Mouse (Mus musculus): ENCODE measurements at regions not wholly inside any gene's neighbourhood (a gene's known extent, or its start where the extent isn't known, plus 50 kb on each side); places are given as distances from the start of the nearest gene placed in this dataset.
"Not testable (repeated sequence)": the region's sequence is repeated elsewhere in the genome, so short reads cannot be mapped to it uniquely, and the experiment has no call there.

DNA sequence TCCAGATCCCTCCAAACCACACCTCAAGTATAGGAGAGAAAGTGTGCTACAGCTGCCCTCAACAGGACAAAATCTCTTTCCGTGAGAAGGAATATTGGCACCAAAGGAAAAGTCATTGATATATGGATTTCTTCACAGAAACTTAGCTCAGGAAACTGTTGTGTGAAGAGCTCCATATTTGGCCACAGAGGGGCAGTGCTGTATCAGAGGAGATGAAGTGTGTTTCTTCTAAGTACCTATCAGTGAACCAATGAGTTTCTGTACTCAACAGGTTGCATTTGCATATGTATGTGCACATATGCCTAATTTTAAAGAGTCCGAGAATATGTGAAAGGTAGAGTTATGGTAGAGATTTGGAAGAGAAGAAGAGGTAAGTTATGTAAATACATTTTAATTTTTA lies 580.4 kb upstream of the Olfr1507 start:
- DNase-seq, result not testable (repeated sequence)

DNA sequence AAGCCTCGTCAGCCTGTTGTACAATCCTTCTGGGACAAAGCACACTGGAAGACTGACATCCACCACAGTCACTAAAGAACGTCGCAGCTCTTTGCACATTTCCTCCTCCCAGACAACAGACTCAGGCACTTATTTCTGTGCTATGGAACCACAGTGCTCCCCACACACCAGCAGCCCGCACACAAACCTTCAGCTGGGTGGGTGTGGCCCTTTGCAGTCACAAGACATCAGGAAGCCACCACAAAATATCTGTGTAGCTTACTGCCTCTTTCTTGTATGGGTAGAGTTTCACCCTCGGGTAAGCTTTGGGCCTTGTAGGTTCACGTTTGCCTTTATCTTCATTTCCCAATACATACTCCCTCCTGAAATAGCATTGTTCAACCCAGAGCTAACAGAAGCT lies 577.6 kb upstream of the Olfr1507 start:
- DNase-seq, result not testable (repeated sequence)

DNA sequence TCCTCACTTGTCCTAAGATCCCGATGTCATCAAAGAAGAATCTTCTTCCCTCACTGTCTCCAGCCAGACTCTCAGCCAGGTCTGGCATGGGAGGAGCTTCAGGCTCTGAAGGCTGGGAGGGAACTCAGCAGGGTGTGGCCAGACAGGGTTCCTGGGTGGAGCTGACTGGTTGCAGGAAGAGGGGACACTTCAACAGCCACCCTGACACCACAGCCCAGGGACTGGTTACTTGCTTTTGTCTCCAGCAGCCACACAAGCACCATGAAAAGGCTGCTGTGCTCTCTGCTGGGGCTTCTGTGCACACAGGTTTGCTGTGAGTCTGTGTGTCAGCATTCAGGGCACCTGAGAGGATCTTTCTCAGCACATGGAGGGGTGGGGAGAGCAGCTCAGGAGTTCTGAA lies 577.0 kb upstream of the Olfr1507 start:
- DNase-seq, result not testable (repeated sequence)

DNA sequence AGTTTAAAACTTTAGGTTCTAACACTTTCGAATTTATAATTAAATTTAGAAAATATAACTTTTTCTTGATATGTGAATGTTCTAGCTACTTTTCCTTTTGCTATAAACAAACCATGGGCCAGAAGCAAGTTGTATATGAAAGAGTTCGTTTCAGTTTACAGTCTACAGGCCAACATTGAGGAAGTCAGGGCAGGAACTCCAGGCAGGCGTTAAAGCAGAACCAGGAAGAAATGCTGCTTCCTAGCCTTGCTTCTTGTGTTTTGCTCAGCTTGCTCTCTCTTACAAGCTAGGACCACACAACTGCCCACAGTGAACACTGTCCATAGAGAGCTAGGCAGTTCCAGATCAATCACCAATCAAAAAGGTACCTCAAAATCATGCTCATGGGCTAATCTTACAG lies 558.9 kb upstream of the Olfr1507 start:
- not testable (repeated sequence) for DNase-seq

DNA sequence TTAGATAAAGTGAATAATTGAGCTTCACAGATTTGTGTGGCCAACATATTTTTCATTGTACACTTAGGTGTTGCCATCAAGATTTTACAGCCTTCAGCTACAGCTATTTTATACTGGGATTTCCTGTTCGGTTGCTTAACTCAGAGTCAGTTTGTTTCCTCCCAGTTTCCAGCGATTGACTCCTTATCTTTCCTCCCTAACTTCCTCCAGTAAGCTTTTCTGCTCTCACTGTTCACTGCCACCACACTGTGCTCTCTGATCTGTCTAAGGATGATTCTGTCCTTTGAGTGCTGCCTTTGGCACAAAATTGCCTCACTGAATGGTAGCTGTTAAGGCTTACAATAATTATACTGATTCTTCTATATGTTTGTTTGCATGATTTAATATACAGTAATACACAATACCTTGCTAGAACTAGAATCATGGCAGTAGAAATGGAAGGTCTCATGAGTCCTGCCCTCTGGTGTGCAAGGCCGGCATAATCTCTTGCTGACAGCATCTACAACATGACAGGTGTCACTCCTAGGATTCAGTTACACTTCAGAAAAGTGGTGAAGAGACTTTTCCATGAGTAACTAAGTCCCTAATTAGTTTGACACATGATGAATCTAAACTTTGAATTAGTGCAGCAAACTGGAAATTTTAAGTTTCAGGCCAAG lies 558.0 kb upstream of the Olfr1507 start:
- not testable (repeated sequence) for DNase-seq

DNA sequence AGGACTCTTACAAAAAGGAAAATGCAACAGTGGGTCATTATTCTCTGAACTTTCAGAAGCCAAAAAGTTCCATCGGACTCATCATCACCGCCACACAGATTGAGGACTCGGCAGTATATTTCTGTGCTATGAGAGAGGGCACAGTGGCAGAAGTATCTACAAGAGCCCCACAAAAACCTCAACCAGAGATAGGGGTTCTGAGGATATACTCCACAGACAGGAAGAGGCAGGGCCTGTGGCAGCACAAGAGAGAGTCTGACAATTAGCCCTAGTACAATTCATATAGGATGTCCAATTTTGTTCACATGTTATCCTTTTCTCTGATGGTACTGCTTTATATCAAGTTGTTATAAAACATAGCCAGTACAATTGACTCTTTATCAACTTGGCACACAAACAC lies 552.1 kb upstream of the Olfr1507 start:
- DNase-seq, result not testable (repeated sequence)

DNA sequence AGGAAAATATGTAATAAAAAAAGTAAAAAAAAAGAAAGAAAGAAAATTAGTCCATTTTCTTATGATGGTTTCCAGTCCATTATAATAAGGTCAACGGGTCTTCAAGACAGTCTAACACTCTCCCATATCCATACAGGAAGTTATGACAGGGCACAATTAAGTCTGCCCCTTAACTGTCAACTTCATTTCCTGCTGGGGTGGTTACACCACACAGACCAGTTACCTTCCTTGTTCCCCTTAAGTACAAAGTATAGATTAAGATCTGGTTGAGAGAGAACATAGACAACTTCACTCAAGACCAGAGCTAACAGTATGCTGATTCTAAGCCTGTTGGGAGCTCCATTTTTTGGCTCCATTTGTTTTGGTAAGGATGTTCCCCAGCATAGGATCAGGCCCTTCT lies 551.4 kb upstream of the Olfr1507 start:
- DNase-seq, result not testable (repeated sequence)

DNA sequence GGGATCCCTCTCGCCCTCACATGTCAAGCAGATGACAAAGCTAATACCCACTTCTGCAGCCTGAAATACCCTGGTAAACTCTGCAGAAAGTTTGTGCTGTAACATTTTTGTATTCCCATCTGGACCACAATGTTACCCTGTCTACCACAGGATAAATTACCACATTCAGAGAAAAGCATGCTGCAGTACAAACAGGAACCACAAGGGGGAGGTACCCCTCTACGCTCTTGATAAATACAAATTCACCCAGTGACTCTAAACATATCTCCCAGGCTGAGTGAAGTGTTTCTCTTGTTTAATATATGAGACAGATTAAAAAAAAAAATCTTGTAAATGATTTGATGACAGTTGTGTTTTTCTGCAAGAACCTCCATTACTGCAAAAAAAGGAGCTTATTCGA lies 549.8 kb upstream of the Olfr1507 start:
- not testable (repeated sequence) for DNase-seq

DNA sequence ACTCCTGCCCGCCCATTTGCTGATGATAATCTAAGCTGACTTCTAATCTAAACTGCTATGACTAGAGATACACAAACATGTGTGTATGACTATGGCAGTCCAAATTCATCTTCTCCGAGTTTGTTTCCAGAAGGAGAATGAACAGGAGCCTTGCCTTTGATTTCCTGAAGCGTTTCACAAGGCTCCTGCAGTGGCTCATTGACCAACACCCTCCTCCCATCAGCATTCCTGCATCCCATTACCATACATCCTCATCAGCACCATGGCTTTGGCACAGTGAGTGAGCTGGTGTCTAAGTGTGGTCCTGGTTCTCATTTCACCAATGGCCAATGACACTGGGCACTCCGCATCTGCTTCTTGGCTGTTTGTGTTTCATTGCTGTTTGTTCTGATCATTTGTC lies 548.6 kb upstream of the Olfr1507 start:
- not testable (repeated sequence) for DNase-seq

DNA sequence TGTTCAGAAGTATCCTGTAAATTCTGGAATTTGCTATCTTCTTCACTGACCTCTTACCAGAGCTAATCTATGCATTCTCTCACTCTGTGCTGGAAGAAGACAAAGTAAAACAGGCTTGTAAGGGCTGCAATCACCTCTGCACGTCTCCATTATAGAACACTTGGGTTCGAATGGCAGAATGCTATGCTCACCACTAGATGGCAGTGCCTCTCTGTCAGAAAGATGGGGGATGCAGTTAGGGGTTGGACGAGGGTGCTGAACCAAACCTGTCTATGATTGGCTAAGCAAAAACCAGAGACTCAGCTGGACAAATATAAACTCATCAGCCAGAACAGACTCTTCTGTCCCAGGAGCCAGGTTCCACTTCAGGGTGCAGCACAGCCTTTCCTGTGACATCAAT lies 546.5 kb upstream of the Olfr1507 start:
- not testable (repeated sequence) for DNase-seq

DNA sequence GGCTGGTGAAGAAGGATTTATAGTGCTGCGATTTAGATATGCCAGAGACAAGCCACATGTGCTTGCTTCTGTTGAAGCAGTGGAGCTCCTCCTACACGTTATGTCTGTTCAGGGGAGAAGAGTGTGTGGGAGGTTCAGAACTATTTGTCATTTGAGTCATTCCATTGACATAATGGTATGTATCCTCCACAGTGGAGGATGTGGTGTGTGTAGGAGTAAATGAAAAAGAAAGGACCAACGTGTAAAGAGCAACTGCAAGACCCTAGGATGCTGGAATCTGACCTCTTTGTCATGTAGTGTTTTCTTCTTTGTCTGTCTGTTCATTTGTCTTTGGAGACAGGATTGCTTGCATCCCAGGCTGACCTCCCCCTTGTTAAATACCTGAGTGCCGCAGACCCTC lies 543.9 kb upstream of the Olfr1507 start:
- not testable (repeated sequence) for DNase-seq

DNA sequence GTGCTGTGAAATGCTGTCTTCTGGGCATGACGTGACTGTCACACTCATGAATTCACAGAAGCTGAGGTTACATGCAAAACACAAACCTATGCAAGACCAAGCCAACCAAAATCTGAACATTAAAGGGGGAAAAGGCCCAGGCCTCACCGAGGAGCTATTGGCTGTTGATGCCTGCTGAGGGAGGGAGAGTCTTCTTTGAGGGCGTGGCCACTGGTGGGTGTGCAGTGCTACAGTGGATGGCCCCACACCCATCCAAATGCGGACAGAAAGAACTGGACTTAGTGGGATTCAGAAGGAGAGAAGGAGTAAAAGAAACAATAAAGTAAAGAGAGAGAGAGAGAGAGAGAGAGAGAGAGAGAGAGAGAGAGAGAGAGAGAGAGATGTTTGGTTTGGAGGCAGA lies 539.4 kb upstream of the Olfr1507 start:
- DNase-seq, result not testable (repeated sequence)

DNA sequence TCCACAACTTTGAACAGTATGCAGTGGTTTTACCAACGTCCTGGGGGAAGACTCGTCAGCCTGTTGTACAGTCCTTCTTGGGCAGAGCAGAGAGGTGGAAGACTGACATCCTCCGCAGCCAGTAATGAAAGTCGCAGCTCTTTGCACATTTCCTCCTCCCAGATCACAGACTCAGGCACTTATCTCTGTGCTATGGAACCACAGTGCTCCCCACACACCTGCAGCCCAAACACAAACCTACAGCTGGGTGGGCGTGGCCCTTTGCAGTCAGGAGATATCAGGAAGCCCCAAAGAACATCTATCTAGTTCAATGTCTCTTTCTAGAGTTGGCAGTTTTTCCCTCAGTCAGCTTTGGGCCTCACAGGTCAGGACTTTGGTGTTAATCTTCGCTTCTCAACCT lies 537.7 kb upstream of the Olfr1507 start:
- not testable (repeated sequence) for DNase-seq

DNA sequence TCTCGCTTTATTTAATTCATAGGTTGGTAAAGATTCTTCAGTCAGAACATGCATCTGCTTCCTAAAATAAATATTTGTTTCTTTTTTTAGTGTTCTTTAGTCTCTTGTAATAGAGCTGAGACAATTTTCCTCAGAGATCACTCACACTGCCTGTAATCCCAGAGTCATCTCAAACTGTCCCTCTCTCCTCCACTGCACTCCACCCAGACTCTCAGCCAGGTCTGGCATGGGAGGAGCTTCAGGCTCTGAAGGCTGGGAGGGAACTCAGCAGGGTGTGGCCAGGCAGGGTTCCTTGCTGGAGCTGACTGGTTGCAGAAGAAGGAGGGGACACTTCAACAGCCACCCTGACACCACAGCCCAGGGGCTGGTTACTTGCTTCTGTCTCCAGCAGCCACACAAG lies 536.9 kb upstream of the Olfr1507 start:
- not testable (repeated sequence) for DNase-seq

DNA sequence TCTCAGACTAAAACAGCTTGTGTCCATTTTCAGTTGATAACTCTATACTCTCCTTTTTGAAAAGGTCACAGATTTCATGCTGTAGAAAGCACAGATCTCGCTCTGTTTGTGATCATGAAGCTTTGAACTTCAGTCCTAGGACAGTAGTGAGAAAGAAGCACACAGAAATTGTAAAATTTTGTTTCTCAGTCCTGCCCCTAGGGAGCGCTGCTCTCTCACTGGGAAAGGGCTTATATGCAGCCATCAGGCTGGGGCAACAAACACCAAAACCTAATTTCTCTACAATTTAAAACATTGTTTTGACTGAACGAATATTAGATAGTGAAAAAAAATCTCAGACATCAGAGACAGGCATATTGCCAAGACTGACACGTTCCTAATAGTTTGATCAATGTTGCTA lies 534.7 kb upstream of the Olfr1507 start:
- not testable (repeated sequence) for DNase-seq

DNA sequence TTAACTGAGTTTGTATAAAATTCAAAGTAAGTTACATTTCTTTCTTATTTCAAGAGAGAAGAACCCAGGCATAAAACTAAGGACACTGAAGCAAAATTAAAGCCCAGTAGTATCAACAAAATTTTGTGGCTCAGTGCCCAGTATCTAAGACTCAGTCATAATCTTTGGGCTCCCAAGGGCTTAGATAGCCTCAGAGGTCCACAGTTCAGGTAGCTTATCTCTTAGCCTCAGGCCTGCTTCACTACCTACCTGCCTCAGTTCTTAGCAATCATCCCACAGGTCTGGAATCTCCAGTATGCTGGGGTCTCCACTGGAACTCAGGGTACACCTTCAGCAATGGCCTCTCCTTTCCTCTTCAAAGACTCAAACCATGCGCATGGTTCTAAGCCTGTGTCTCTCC lies 531.4 kb upstream of the Olfr1507 start:
- DNase-seq, result not testable (repeated sequence)

DNA sequence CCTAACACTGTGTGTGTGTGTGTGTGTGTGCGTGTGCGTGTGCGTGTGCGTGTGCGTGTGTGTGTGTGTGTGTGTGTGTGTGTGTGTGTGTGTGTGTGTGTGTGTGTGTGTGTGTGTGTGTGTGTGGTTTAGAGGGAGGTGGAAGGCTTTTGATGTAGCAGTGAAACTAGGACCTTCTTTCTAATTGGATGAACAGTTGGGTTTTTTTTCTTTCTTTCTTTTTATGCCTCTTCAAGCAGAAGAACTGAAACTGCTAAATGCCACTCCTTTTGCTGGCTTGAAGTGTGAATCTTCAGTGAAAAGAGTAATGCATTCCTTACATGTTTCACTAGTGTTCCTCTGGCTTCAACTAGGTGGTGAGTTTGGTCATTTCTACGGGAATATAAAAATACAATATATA lies 524.6 kb upstream of the Olfr1507 start:
- not testable (repeated sequence) for DNase-seq

DNA sequence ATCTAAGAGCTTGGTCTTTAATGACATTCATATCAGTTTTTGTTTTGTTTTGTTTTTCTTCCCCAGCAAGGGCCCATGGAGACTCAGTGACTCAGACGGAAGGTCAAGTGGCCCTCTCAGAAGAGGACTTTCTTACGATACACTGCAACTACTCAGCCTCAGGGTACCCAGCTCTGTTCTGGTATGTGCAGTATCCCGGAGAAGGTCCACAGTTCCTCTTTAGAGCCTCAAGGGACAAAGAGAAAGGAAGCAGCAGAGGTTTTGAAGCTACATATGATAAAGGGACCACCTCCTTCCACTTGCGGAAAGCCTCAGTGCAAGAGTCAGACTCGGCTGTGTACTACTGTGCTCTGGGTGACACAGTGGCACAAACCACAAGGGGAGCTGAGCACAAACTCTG lies 512.2 kb upstream of the Olfr1507 start:
- DNase-seq, result not testable (repeated sequence)

DNA sequence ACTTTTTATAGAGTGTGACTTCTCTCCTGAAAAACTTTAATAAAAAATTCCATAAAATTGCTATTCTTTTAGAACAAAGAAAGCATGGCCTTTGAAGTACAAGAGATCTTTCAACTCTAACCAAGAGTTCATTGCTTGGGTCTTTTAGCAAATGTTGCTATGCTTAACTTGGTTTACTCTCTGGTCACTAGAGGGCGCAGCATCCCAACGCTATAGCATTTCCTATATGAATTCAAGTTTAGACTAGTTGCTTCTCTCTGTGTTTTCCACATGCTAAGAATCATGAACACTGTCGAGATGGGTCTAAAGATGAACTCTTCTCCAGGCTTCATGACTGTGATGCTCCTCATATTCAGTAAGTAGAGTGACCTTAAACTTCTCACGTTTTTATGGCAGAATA lies 511.8 kb upstream of the Olfr1507 start:
- not testable (repeated sequence) for DNase-seq

DNA sequence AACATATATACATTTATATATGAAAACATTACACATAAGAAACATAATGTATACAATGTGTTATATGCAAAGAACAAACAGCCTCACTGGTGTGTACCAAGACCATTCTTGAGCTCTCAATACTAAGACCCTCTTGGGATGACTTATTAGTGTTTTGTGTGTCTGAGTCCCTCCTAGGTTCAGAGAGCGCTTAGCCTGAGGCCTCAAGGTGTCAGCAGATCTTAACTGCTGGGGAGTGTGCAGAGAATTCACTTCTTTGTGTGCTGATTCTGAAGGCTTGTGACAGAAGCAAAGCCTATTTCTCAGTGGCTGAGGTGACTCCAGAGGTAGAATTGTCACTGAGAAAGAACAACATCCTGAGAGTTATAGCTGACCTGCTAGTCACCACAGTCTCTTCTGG lies 505.7 kb upstream of the Olfr1507 start:
- DNase-seq, result not testable (repeated sequence)

DNA sequence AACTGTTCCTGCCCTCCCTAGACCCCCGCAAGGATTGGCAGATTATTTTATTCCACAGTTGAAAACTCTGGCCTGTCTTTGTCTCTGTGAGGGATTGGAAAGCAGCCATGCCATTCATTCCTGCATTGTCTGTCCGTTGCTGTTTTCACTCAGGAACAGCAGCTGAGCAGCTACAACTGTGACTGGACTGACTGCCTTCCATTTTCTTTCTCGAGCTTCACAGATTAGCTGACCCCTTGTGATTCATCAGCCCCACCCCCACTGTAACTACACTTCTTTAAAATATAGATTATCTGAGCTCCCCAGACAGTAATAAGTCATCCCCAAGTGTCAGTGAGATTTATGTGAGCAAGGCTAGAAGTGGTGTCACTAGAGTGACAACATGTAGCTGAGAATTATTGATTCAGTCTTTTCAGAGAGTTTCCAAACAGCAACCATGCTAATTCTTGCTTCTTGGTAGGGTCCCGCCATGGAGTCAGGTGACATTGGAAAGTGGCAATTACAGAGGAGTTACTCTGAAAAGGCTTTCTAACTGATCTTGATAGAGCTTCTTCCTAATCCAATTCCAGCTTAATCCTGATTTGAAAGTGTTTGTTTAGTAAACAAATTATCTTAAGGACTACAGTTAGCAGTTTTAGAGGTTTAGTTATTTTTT lies 496.7 kb upstream of the Olfr1507 start:
- DNase-seq, result not testable (repeated sequence)

DNA sequence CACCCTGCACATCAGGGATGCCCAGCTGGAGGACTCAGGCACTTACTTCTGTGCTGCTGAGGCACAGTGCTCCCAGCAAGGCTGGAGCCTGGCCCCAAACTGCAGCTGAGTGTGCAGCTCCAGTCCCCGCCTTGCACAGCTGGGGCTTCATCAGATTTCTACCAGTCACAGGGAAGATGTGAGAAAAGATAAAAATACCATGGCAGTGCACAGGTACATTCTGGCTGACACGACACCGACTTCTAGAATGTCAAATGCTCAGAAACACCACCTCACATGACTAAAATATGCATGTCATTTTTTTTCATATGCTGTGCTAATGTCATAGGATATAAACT lies 495.7 kb upstream of the Olfr1507 start:
- DNase-seq, result not testable (repeated sequence)

DNA sequence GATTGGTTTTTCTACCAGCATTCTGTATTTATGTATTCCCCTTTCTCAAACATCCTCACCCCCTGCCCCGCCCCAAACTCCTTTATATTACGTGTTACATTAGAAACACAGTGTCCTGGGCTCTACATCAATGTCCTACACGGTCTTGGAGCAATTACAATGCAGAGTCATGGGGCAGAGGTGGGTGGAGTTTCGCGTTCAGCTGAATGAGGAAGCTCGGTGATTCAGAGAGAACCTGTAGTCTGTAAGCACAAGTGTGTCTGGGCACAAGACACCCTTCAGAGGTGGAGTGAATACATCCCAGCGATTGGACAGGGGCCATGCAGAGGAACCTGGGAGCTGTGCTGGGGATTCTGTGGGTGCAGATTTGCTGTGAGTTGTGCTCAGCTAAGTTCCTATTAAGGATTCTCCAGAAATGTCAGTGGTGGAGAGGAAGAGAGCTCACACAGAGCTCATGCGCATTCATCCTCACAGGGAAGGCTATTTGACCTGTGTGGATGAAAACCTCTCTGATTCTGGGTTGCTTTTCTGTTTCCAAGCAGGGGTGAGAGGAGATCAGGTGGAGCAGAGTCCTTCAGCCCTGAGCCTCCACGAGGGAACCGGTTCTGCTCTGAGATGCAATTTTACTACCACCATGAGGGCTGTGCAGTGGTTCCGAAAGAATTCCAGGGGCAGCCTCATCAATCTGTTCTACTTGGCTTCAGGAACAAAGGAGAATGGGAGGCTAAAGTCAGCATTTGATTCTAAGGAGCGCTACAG lies 495.2 kb upstream of the Olfr1507 start:
- not testable (repeated sequence) for DNase-seq

DNA sequence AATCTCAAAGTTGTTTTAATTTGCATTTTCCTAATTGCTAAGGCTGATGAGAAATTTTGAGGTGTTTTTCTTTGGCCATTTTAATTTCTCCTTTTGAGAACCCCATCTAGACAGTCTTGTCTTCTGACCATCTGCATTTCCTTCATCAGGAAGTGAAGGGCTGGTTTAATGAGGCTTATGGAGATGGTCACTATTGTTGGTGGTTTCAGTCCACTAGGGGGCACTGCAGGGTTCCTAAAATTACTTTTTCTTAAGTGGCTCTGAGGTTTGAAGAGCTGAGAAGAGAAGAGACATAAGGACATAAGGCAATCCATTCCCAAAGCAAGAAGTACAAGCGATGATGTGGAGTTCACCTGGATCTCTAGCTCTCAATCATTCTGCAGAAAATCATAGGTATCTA lies 494.4 kb upstream of the Olfr1507 start:
- not testable (repeated sequence) for DNase-seq
